Mouse (Mus musculus): ENCODE measurements around the gene Prkcb. TPM values are rescaled to one million over a fixed set of nuclear protein-coding genes. Genes with fewer than 3 reads are reported as not detected.

Gene Prkcb
- polyA plus RNA-seq, 1 experiment from 2014 or later, result 3.7 TPM

- H3K27ac ChIP-seq (ENCODE audit: low read depth, low read length), result no peak overlapping the region
- H3K4me3 ChIP-seq (ENCODE audit: low read depth, low read length), result no peak overlapping the region
- H3K4me1 ChIP-seq (replicated peaks; ENCODE audit: control insufficient read depth, insufficient read depth, low read length), result no peaks in the 10 kb centered on the region
- no peak overlapping the region for H3K9ac ChIP-seq (ENCODE audit: low read depth, low read length)
- H3K27me3 ChIP-seq (replicated peaks; ENCODE audit: control insufficient read depth, insufficient read depth, low read length), result no peaks in the 10 kb centered on the region
- H3K36me3 ChIP-seq (ENCODE audit: control insufficient read depth, insufficient read depth, low read length), result no peaks in the 10 kb centered on the region
- no peaks in the 10 kb centered on the region for H3K9me3 ChIP-seq (ENCODE audit: control insufficient read depth, low read length)
- H3K4me2 ChIP-seq, result no peak overlapping the region
- 66% methylated on average over 12 of the region's 12 CpGs for WGBS
- no peak for DNase-seq (ENCODE audit: low spot score)
- no peak for ATAC-seq (replicated peaks; ENCODE audit: low FRiP score)
Observed at GRCm38 (mm10) chr7:122415904-122416303, 127.4 kb downstream of the Prkcb start.

DNA sequence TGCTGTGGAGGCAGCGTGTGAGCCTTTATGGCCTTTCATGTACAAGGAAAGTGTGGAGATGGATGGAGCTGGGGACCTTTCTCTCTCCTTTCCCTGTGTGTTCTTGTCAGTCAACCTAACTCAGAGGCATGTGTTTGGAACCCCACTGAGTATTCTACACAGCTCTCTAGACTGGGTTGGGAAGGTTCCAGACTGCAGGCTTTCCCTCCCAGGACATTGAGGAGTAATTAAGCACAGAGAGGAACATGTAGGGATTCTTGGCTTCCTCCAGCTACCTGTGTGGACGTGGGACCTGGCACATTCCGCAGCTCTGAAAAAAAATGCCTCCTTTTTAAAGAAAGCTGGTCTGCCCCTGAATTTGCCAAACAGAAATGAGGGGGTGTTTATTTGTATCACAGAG lies 130.0 kb downstream of the Prkcb start:
- no peaks in the 10 kb centered on the region for H3K4me1 ChIP-seq (replicated peaks; ENCODE audit: control insufficient read depth, insufficient read depth, low read length)
- ATAC-seq (replicated peaks; ENCODE audit: low FRiP score), result no peak
- H3K4me3 ChIP-seq (ENCODE audit: low read depth, low read length), result no peak overlapping the region
- H3K27me3 ChIP-seq (replicated peaks; ENCODE audit: control insufficient read depth, insufficient read depth, low read length), result no peaks in the 10 kb centered on the region
- H3K9ac ChIP-seq (ENCODE audit: low read depth, low read length), result no peak overlapping the region
- H3K27ac ChIP-seq (ENCODE audit: low read depth, low read length), result no peak overlapping the region
- H3K9me3 ChIP-seq (ENCODE audit: control insufficient read depth, low read length), result no peaks in the 10 kb centered on the region
- no peaks in the 10 kb centered on the region for H3K36me3 ChIP-seq (ENCODE audit: control insufficient read depth, insufficient read depth, low read length)
- no peak overlapping the region for H3K4me2 ChIP-seq
- 70% methylated on average over 3 of the region's 3 CpGs for WGBS
- no peak for DNase-seq (ENCODE audit: low spot score)

GRCm38 (mm10) chr7:122423816-122424215 lies 135.3 kb downstream of the Prkcb start:
- H3K9me3 ChIP-seq (ENCODE audit: control insufficient read depth, low read length), result no peaks in the 10 kb centered on the region
- H3K4me1 ChIP-seq (replicated peaks; ENCODE audit: control insufficient read depth, insufficient read depth, low read length), result no peaks in the 10 kb centered on the region
- no peaks in the 10 kb centered on the region for H3K27me3 ChIP-seq (replicated peaks; ENCODE audit: control insufficient read depth, insufficient read depth, low read length)
- no peak overlapping the region for H3K4me3 ChIP-seq (ENCODE audit: low read depth, low read length)
- no peak overlapping the region for H3K9ac ChIP-seq (ENCODE audit: low read depth, low read length)
- no peak overlapping the region for H3K27ac ChIP-seq (ENCODE audit: low read depth, low read length)
- DNase-seq (ENCODE audit: low spot score), result no peak
- ATAC-seq (replicated peaks; ENCODE audit: low FRiP score), result no peak
- no peaks in the 10 kb centered on the region for H3K36me3 ChIP-seq (ENCODE audit: control insufficient read depth, insufficient read depth, low read length)
- WGBS, result 65% methylated on average over 4 of the region's 4 CpGs
- no peak overlapping the region for H3K4me2 ChIP-seq

GRCm38 (mm10) chr7:122429134-122429533 lies 140.6 kb downstream of the Prkcb start:
- no peaks in the 10 kb centered on the region for H3K36me3 ChIP-seq (ENCODE audit: control insufficient read depth, insufficient read depth, low read length)
- H3K4me3 ChIP-seq (ENCODE audit: low read depth, low read length), result no peak overlapping the region
- ATAC-seq (replicated peaks; ENCODE audit: low FRiP score) (no peak), DNase-seq (ENCODE audit: low spot score) (no peak)
- H3K4me2 ChIP-seq, result no peak overlapping the region
- H3K27ac ChIP-seq (ENCODE audit: low read depth, low read length), result no peak overlapping the region
- 65% methylated on average over 5 of the region's 5 CpGs for WGBS
- no peak overlapping the region for H3K9ac ChIP-seq (ENCODE audit: low read depth, low read length)
- no peaks in the 10 kb centered on the region for H3K4me1 ChIP-seq (replicated peaks; ENCODE audit: control insufficient read depth, insufficient read depth, low read length)
- no peaks in the 10 kb centered on the region for H3K27me3 ChIP-seq (replicated peaks; ENCODE audit: control insufficient read depth, insufficient read depth, low read length)
- H3K9me3 ChIP-seq (ENCODE audit: control insufficient read depth, low read length), result no peaks in the 10 kb centered on the region

- no peak overlapping the region for H3K4me3 ChIP-seq (ENCODE audit: low read depth, low read length)
- no peaks in the 10 kb centered on the region for H3K27me3 ChIP-seq (replicated peaks; ENCODE audit: control insufficient read depth, insufficient read depth, low read length)
- no peak overlapping the region for H3K27ac ChIP-seq (ENCODE audit: low read depth, low read length)
- H3K4me1 ChIP-seq (replicated peaks; ENCODE audit: control insufficient read depth, insufficient read depth, low read length), result no peaks in the 10 kb centered on the region
- ATAC-seq (replicated peaks; ENCODE audit: low FRiP score) (no peak), DNase-seq (ENCODE audit: low spot score) (no peak)
- H3K9ac ChIP-seq (ENCODE audit: low read depth, low read length), result no peak overlapping the region
- no peak overlapping the region for H3K4me2 ChIP-seq
- 71% methylated on average over 4 of the region's 4 CpGs for WGBS
- no peaks in the 10 kb centered on the region for H3K9me3 ChIP-seq (ENCODE audit: control insufficient read depth, low read length)
- no peaks in the 10 kb centered on the region for H3K36me3 ChIP-seq (ENCODE audit: control insufficient read depth, insufficient read depth, low read length)
Observed at GRCm38 (mm10) chr7:122432401-122432800, 143.8 kb downstream of the Prkcb start.

DNA sequence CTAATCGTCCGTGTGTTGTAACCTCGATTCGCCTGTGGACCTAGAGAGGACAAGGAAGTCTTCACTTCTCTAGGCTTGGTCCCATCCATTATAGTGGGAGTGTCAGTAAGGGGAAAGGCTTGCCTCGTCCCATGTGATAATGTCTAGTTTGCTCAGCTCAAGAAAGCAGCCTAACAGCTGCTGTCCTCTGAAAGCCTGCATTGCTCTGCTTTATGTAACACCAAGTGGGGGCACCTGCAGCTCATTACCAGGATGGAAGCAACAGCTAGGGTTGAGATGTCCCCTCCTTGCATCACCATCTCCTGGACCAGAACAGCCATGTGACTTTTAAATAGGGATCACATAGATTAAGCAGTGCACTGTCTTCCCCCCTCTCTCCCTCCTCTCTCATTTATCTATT lies 144.8 kb downstream of the Prkcb start:
- no peak for ATAC-seq (replicated peaks; ENCODE audit: low FRiP score)
- Histone ChIP-seq H3K4me1 (replicated peaks; ENCODE audit: control insufficient read depth, insufficient read depth, low read length) (no peaks in the 10 kb centered on the region), H3K9ac (ENCODE audit: low read depth, low read length) (no peak overlapping the region), H3K27ac (ENCODE audit: low read depth, low read length) (no peak overlapping the region), H3K4me3 (ENCODE audit: low read depth, low read length) (no peak overlapping the region), H3K4me2 (no peak overlapping the region), H3K36me3 (ENCODE audit: control insufficient read depth, insufficient read depth, low read length) (no peaks in the 10 kb centered on the region), H3K9me3 (ENCODE audit: control insufficient read depth, low read length) (no peaks in the 10 kb centered on the region), H3K27me3 (replicated peaks; ENCODE audit: control insufficient read depth, insufficient read depth, low read length) (no peaks in the 10 kb centered on the region)
- DNase-seq (ENCODE audit: low spot score), result no peak
- 75% methylated on average over 5 of the region's 5 CpGs for WGBS

DNA sequence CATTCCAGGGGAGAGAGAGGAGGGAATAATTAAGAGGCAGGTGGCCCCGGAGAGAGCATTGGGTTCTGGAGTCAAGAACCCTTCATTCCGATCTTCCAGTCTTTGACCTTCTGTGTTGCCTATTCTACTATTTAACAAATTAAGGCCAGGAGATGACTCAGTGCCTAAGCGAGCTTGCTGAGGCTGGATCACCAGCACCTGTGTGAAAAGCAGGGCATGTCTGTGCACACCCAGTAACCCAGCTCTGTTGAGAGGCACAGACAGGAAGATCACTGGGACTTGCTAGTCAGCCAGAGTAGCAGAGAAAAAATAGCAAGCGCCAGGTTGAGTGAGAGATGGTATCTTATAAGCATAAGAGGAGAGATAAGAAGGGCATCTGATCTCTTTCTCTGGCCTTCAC lies 146.4 kb downstream of the Prkcb start:
- Histone ChIP-seq H3K9ac (ENCODE audit: low read depth, low read length) (no peak overlapping the region), H3K9me3 (ENCODE audit: control insufficient read depth, low read length) (no peaks in the 10 kb centered on the region), H3K4me1 (replicated peaks; ENCODE audit: control insufficient read depth, insufficient read depth, low read length) (no peaks in the 10 kb centered on the region), H3K36me3 (ENCODE audit: control insufficient read depth, insufficient read depth, low read length) (no peaks in the 10 kb centered on the region), H3K4me3 (ENCODE audit: low read depth, low read length) (no peak overlapping the region), H3K27me3 (replicated peaks; ENCODE audit: control insufficient read depth, insufficient read depth, low read length) (no peaks in the 10 kb centered on the region), H3K27ac (ENCODE audit: low read depth, low read length) (no peak overlapping the region), H3K4me2 (no peak overlapping the region)
- no peak for DNase-seq (ENCODE audit: low spot score)
- no peak for ATAC-seq (replicated peaks; ENCODE audit: low FRiP score)
- 76% methylated on average over 4 of the region's 4 CpGs for WGBS

GRCm38 (mm10) chr7:122435561-122435960 lies 147.0 kb downstream of the Prkcb start:
- Histone ChIP-seq H3K27me3 (replicated peaks; ENCODE audit: control insufficient read depth, insufficient read depth, low read length) (no peaks in the 10 kb centered on the region), H3K9me3 (ENCODE audit: control insufficient read depth, low read length) (no peaks in the 10 kb centered on the region), H3K9ac (ENCODE audit: low read depth, low read length) (no peak overlapping the region), H3K4me2 (no peak overlapping the region), H3K36me3 (ENCODE audit: control insufficient read depth, insufficient read depth, low read length) (no peaks in the 10 kb centered on the region), H3K27ac (ENCODE audit: low read depth, low read length) (no peak overlapping the region), H3K4me1 (replicated peaks; ENCODE audit: control insufficient read depth, insufficient read depth, low read length) (no peaks in the 10 kb centered on the region), H3K4me3 (ENCODE audit: low read depth, low read length) (no peak overlapping the region)
- WGBS, result 90% methylated on average over 7 of the region's 7 CpGs
- ATAC-seq (replicated peaks; ENCODE audit: low FRiP score) (no peak), DNase-seq (ENCODE audit: low spot score) (no peak)

- H3K9me3 ChIP-seq (ENCODE audit: control insufficient read depth, low read length), result no peaks in the 10 kb centered on the region
- no peaks in the 10 kb centered on the region for H3K4me1 ChIP-seq (replicated peaks; ENCODE audit: control insufficient read depth, insufficient read depth, low read length)
- DNase-seq (ENCODE audit: low spot score), result no peak
- H3K27ac ChIP-seq (ENCODE audit: low read depth, low read length), result no peak overlapping the region
- H3K4me3 ChIP-seq (ENCODE audit: low read depth, low read length), result no peak overlapping the region
- H3K9ac ChIP-seq (ENCODE audit: low read depth, low read length), result no peak overlapping the region
- WGBS, result 84% methylated on average over 1 of the region's 1 CpGs
- H3K36me3 ChIP-seq (ENCODE audit: control insufficient read depth, insufficient read depth, low read length), result no peaks in the 10 kb centered on the region
- no peak overlapping the region for H3K4me2 ChIP-seq
- no peaks in the 10 kb centered on the region for H3K27me3 ChIP-seq (replicated peaks; ENCODE audit: control insufficient read depth, insufficient read depth, low read length)
- ATAC-seq (replicated peaks; ENCODE audit: low FRiP score), result no peak
Observed at GRCm38 (mm10) chr7:122437390-122437789, 148.8 kb downstream of the Prkcb start.
